8 mouse cellular contexts compared by ENCODE assay signal in genomic region chr3:90709591-90710460, GRCm38 (mm10). TPM values are rescaled to one million over a fixed set of nuclear protein-coding genes. Genes with fewer than 3 reads are reported as not detected.
DNase-seq lines count a peak whose midpoint lies in the region; ATAC-seq lines count a peak whose summit lies in the region.

No protein-coding gene starts in this region.

- H3K27ac ChIP-seq in hindbrain, embryonic 15.5 days (replicated peaks): no peak overlapping the region

- 50% methylated on average over 12 of the region's 12 CpGs for WGBS in hindbrain, embryonic 15.5 days

- no peak overlapping the region for H3K4me2 ChIP-seq in hindbrain, embryonic 15.5 days

- no peak overlapping the region for H3K9ac ChIP-seq in hindbrain, embryonic 15.5 days

- H3K27me3 ChIP-seq in hindbrain, embryonic 15.5 days: 0 out of 2 replicates have a peak, but pooled peaks cover 3% of the 10 kb centered on the region

- H3K4me1 ChIP-seq in hindbrain, embryonic 15.5 days (replicated peaks): no peaks in the 10 kb centered on the region

- peak; percentile 48; the same call in 1 of the 2 replicates for ATAC-seq in hindbrain, embryonic 15.5 days (ENCODE audit: low FRiP score, low read depth)

- DNase-seq in R1 (ENCODE audit: low read depth, low spot score): peak; percentile 93
- DNase-seq in cerebellum, adult 9-11 months: peak; percentile 44
- DNase-seq in frontal cortex, postnatal 14 days (ENCODE audit: low spot score in 2 of 2): peak; percentile 62 to 72
- DNase-seq in layer of hippocampus, postnatal 25 days (ENCODE audit: extremely low spot score in 1 of 2, low spot score in 1 of 2): peak; percentile 77 to 96
- DNase-seq in lung, postnatal 36 days: peak; percentile 94
- DNase-seq in right cerebral cortex, postnatal 10 days (ENCODE audit: low spot score in 2 of 2): peak; percentile 83 to 86
- DNase-seq in urinary bladder, postnatal 14 days (ENCODE audit: low spot score): peak; percentile 92

- H3K9me3 ChIP-seq in hindbrain, embryonic 15.5 days: no peaks in the 10 kb centered on the region

- H3K36me3 ChIP-seq in hindbrain, embryonic 15.5 days: no peaks in the 10 kb centered on the region

- no peak overlapping the region for H3K4me3 ChIP-seq in hindbrain, embryonic 15.5 days

RNA-seq across cellular contexts. Expression of gene S100a9, which starts 14.3 kb away (rescaled TPM):
- 3.6 and 4.7 TPM in 2 replicates for polyA plus RNA-seq in hindbrain, embryonic 15.5 days (2015; fragmentation: Nextera tagmentation; extraction: Ambion mirVana)
- total RNA-seq in layer of hippocampus, postnatal 25 days (2021): not detected

RNA-seq across cellular contexts. Expression of gene Pglyrp4, which starts 16.9 kb away (rescaled TPM):
- not detected in 2 replicates for polyA plus RNA-seq in hindbrain, embryonic 15.5 days (2015; fragmentation: Nextera tagmentation; extraction: Ambion mirVana)
- total RNA-seq in layer of hippocampus, postnatal 25 days (2021): not detected

RNA-seq across cellular contexts. Expression of gene S100a8, which starts 41.0 kb away (rescaled TPM):
- polyA plus RNA-seq in hindbrain, embryonic 15.5 days (2015; fragmentation: Nextera tagmentation; extraction: Ambion mirVana): 7.4 and 7.5 TPM in 2 replicates
- not detected for total RNA-seq in layer of hippocampus, postnatal 25 days (2021)

RNA-seq across cellular contexts. Expression of gene S100a7a, which starts 56.0 kb away (rescaled TPM):
- polyA plus RNA-seq in hindbrain, embryonic 15.5 days (2015; fragmentation: Nextera tagmentation; extraction: Ambion mirVana): not detected in 2 replicates
- under 1 TPM; 0.20 to 0.28 TPM for total RNA-seq in layer of hippocampus, postnatal 25 days (2021)

Comparison
In these comparisons a context has a peak if more than half of its experiments do, and no peak if none do; other contexts are left out.
1. DNase-seq: peak in every context shown above with its lines; median percentile 94 in lung, postnatal 36 days; 93 in R1; 92 in urinary bladder, postnatal 14 days; 86 in layer of hippocampus, postnatal 25 days; 84 in right cerebral cortex, postnatal 10 days; 67 in frontal cortex, postnatal 14 days; 44 in cerebellum, adult 9-11 months.